Mouse (Mus musculus): ENCODE results near the gene Anln. TPM values are rescaled to one million over a fixed set of nuclear protein-coding genes. Genes with fewer than 3 reads are reported as not detected.
"Not testable (repeated sequence)": the region's sequence is repeated elsewhere in the genome, so short reads cannot be mapped to it uniquely, and the experiment has no call there.

The Anln gene
- polyA plus RNA-seq, 1 experiment, result 26.1 TPM

GRCm38 (mm10) chr9:22411002-22411857 is 22.2 kb upstream of the Anln start, which contains the start of gene 9530077C05Rik:
9530077C05Rik (plus strand) TSS chr9:22411513.
- TF ChIP-seq POLR2A (IDR thresholded peaks at IDR 0.05; ENCODE audit: borderline replicate concordance, control insufficient read depth, low read depth, low read length) (peak; percentile 72; the same call in 1 of the 2 replicates), CTCF (IDR thresholded peaks at IDR 0.05; ENCODE audit: control insufficient read depth, insufficient read depth, low read length) (peak; percentile 94)
- peak within 1 kb of the TSS; percentile 97 for H3K4me3 ChIP-seq (replicated peaks; ENCODE audit: control insufficient read depth, low read depth, low read length)
- peak within 1 kb of the TSS; percentile 47 for H3K27ac ChIP-seq (ENCODE audit: control insufficient read depth, insufficient read depth, low read depth, low read length, poor library complexity)
- under 1% methylated on average over 43 of the region's 43 CpGs for WGBS
- H3K4me1 ChIP-seq (ENCODE audit: control insufficient read depth, insufficient read depth, low read length), result no peaks in the 10 kb centered on the region; the same call in 1 of the 2 replicates

GRCm38 (mm10) chr9:22409501-22409900 is 20.5 kb upstream of the Anln start:
- Histone ChIP-seq H3K27ac (ENCODE audit: control insufficient read depth, insufficient read depth, low read depth, low read length, poor library complexity) (no peak overlapping the region), H3K4me1 (ENCODE audit: control insufficient read depth, insufficient read depth, low read length) (no peaks in the 10 kb centered on the region; the same call in 1 of the 2 replicates), H3K4me3 (replicated peaks; ENCODE audit: control insufficient read depth, low read depth, low read length) (no peak overlapping the region)
- TF ChIP-seq POLR2A (IDR thresholded peaks at IDR 0.05; ENCODE audit: borderline replicate concordance, control insufficient read depth, low read depth, low read length) (no peak), CTCF (IDR thresholded peaks at IDR 0.05; ENCODE audit: control insufficient read depth, insufficient read depth, low read length) (no peak)
- WGBS, result 79% methylated on average over 7 of the region's 7 CpGs

- not testable (repeated sequence) for H3K4me1 ChIP-seq (ENCODE audit: control insufficient read depth, insufficient read depth, low read length); H3K4me3 ChIP-seq (replicated peaks; ENCODE audit: control insufficient read depth, low read depth, low read length); H3K27ac ChIP-seq (ENCODE audit: control insufficient read depth, insufficient read depth, low read depth, low read length, poor library complexity)
- 30% methylated on average over 4 of the region's 4 CpGs for WGBS
Measured at GRCm38 (mm10) chr9:22408344-22408743, 19.4 kb upstream of the Anln start.

- H3K4me1 ChIP-seq (ENCODE audit: control insufficient read depth, insufficient read depth, low read length); H3K4me3 ChIP-seq (replicated peaks; ENCODE audit: control insufficient read depth, low read depth, low read length); H3K27ac ChIP-seq (ENCODE audit: control insufficient read depth, insufficient read depth, low read depth, low read length, poor library complexity): not testable (repeated sequence)
- 81% methylated on average over 4 of the region's 4 CpGs for WGBS
Measured at GRCm38 (mm10) chr9:22407633-22408032, 18.6 kb upstream of the Anln start.

- Histone ChIP-seq H3K27ac (ENCODE audit: control insufficient read depth, insufficient read depth, low read depth, low read length, poor library complexity) (no peak overlapping the region), H3K4me3 (replicated peaks; ENCODE audit: control insufficient read depth, low read depth, low read length) (no peak overlapping the region), H3K4me1 (ENCODE audit: control insufficient read depth, insufficient read depth, low read length) (no peaks in the 10 kb centered on the region)
- TF ChIP-seq POLR2A (IDR thresholded peaks at IDR 0.05; ENCODE audit: borderline replicate concordance, control insufficient read depth, low read depth, low read length) (no peak), CTCF (IDR thresholded peaks at IDR 0.05; ENCODE audit: control insufficient read depth, insufficient read depth, low read length) (no peak)
- WGBS, result 78% methylated on average over 3 of the region's 3 CpGs
Measured at GRCm38 (mm10) chr9:22405414-22405813, 16.4 kb upstream of the Anln start.

GRCm38 (mm10) chr9:22403501-22403900 is 14.5 kb upstream of the Anln start:
- H3K4me3 ChIP-seq (replicated peaks; ENCODE audit: control insufficient read depth, low read depth, low read length); H3K27ac ChIP-seq (ENCODE audit: control insufficient read depth, insufficient read depth, low read depth, low read length, poor library complexity); H3K4me1 ChIP-seq (ENCODE audit: control insufficient read depth, insufficient read depth, low read length): not testable (repeated sequence)
- whole genome bisulfite sequencing, result 57% methylated on average over 2 of the region's 2 CpGs

- WGBS, result 50% methylated on average over 3 of the region's 3 CpGs
- no peak overlapping the region for H3K4me3 ChIP-seq (replicated peaks; ENCODE audit: control insufficient read depth, low read depth, low read length)
- TF ChIP-seq POLR2A (IDR thresholded peaks at IDR 0.05; ENCODE audit: borderline replicate concordance, control insufficient read depth, low read depth, low read length), result no peak
- TF ChIP-seq CTCF (IDR thresholded peaks at IDR 0.05; ENCODE audit: control insufficient read depth, insufficient read depth, low read length), result no peak
- H3K27ac ChIP-seq (ENCODE audit: control insufficient read depth, insufficient read depth, low read depth, low read length, poor library complexity), result no peak overlapping the region
- H3K4me1 ChIP-seq (ENCODE audit: control insufficient read depth, insufficient read depth, low read length), result no peaks in the 10 kb centered on the region
Measured at GRCm38 (mm10) chr9:22402976-22403375, 14.0 kb upstream of the Anln start.

- TF ChIP-seq POLR2A (IDR thresholded peaks at IDR 0.05; ENCODE audit: borderline replicate concordance, control insufficient read depth, low read depth, low read length) (no peak), CTCF (IDR thresholded peaks at IDR 0.05; ENCODE audit: control insufficient read depth, insufficient read depth, low read length) (no peak)
- no peak overlapping the region for H3K27ac ChIP-seq (ENCODE audit: control insufficient read depth, insufficient read depth, low read depth, low read length, poor library complexity)
- H3K4me3 ChIP-seq (replicated peaks; ENCODE audit: control insufficient read depth, low read depth, low read length), result no peak overlapping the region
- H3K4me1 ChIP-seq (ENCODE audit: control insufficient read depth, insufficient read depth, low read length), result no peaks in the 10 kb centered on the region
- WGBS, result 82% methylated on average over 6 of the region's 6 CpGs
Measured at GRCm38 (mm10) chr9:22402001-22402400, 13.0 kb upstream of the Anln start.

GRCm38 (mm10) chr9:22399021-22399420 is 10.0 kb upstream of the Anln start:
- Histone ChIP-seq H3K4me3 (replicated peaks; ENCODE audit: control insufficient read depth, low read depth, low read length) (no peak overlapping the region), H3K27ac (ENCODE audit: control insufficient read depth, insufficient read depth, low read depth, low read length, poor library complexity) (no peak overlapping the region), H3K4me1 (ENCODE audit: control insufficient read depth, insufficient read depth, low read length) (peaks cover 3% of the 10 kb centered on the region; the same call in 1 of the 2 replicates)
- WGBS, result 81% methylated on average over 4 of the region's 4 CpGs
- TF ChIP-seq CTCF (IDR thresholded peaks at IDR 0.05; ENCODE audit: control insufficient read depth, insufficient read depth, low read length) (no peak), POLR2A (IDR thresholded peaks at IDR 0.05; ENCODE audit: borderline replicate concordance, control insufficient read depth, low read depth, low read length) (no peak)

Measured in bone marrow, adult 2 months (tissue).